Mouse (Mus musculus) thymus, adult 2 months (tissue): ENCODE data around the gene Gm20388.

ENCODE experiments used
- CTCF ChIP-seq: fragments of 200-500 bp; IDR thresholded peaks from 2 replicates; pipeline ENCODE4 v1.5.1; 2012; ENCODE audit warnings: mild to moderate bottlenecking, control low read depth, low read length, moderate library complexity, borderline replicate concordance; ENCODE audit not compliant: control insufficient read depth, poor library complexity, insufficient read depth; ENCODE audit errors: extremely low read depth
- POLR2A ChIP-seq: fragments of 200-500 bp; IDR thresholded peaks from 2 replicates; pipeline ENCODE4 v1.6.1; 2012; ENCODE audit warnings: mild to moderate bottlenecking, low read length, control low read depth, moderate library complexity; ENCODE audit not compliant: control insufficient read depth, poor library complexity, insufficient read depth; ENCODE audit errors: extremely low read depth

GRCm38 (mm10) chr8:120528332-120528731 is 617.7 kb downstream of the Gm20388 start:
- TF ChIP-seq CTCF (no peak), POLR2A (no peak)
